Mouse (Mus musculus): ENCODE data around the gene Carnmt1.

- TF ChIP-seq CTCF (IDR thresholded peaks at IDR 0.05; ENCODE audit: insufficient read depth, low read depth, low read length), result no peak
- TF ChIP-seq POLR2A (IDR thresholded peaks at IDR 0.05; ENCODE audit: insufficient read depth, low read depth, low read length), result no peak
These were observed 46.7 kb upstream of the Carnmt1 start for GRCm38 (mm10) chr19:18623894-18624293.
